Mouse (Mus musculus) CH12.LX (cell line): ENCODE measurements around the gene Mrrf. TPM values are rescaled to one million over a fixed set of nuclear protein-coding genes. Genes with fewer than 3 reads are reported as not detected.

Source experiments
- DNase-seq: peaks from one replicate; pipeline ENCODE4 v3.0.0-alpha.2; 2013; ENCODE audit errors: extremely low read depth
- H3K27ac ChIP-seq: 2 replicates; pipeline ENCODE4 v1.5.1; 2012; ENCODE audit warnings: low read depth, mild to moderate bottlenecking, control low read depth, moderate library complexity; ENCODE audit not compliant: insufficient read depth
- H3K27me3 ChIP-seq: replicated peaks from 2 replicates; pipeline ENCODE3; 2012; ENCODE audit warnings: inconsistent platforms
- H3K36me3 ChIP-seq, 2 experiments: replicated peaks in 1 of 2; 2 replicates each; pipeline versions ENCODE3 to v1.6.1; 2012; ENCODE audit warnings: inconsistent platforms in 1 of 2, low read length in 1 of 2, mild to moderate bottlenecking in 1 of 2, mixed read lengths in 1 of 2, moderate library complexity in 1 of 2; ENCODE audit not compliant: control insufficient read depth in 1 of 2, insufficient read depth in 1 of 2
- H3K4me1 ChIP-seq, 2 experiments: 2 replicates each; pipeline ENCODE4 v1.6.1; 2012; ENCODE audit warnings: inconsistent platforms in 1 of 2, moderate library complexity in 1 of 2; ENCODE audit not compliant: insufficient read depth in 2 of 2, control insufficient read depth in 1 of 2
- H3K4me2 ChIP-seq: 2 replicates; pipeline ENCODE4 v1.6.1; 2012; ENCODE audit warnings: low read depth, mild to moderate bottlenecking, control low read depth; ENCODE audit not compliant: poor library complexity, insufficient read depth, severe bottlenecking
- H3K4me3 ChIP-seq, 3 experiments: fragments of 150-350 bp in 1 of 3; sonication (generic) in 1 of 3; replicated peaks in 1 of 3; 2 replicates each; pipeline versions ENCODE3 to v1.5.1; 2011 to 2012; ENCODE audit warnings: low read depth in 2 of 3, low read length in 2 of 3, mild to moderate bottlenecking in 2 of 3, moderate library complexity in 2 of 3, control low read depth in 1 of 3, improper control_type of control experiment in 1 of 3, inconsistent platforms in 1 of 3, mixed read lengths in 1 of 3; ENCODE audit not compliant: poor library complexity in 1 of 3
- H3K79me2 ChIP-seq: replicated peaks from 2 replicates; pipeline ENCODE4 v1.6.1; 2012; ENCODE audit warnings: mild to moderate bottlenecking, moderate library complexity; ENCODE audit not compliant: control insufficient read depth, poor library complexity, insufficient read depth, severe bottlenecking; ENCODE audit errors: extremely low read depth
- H3K9ac ChIP-seq: 2 replicates; pipeline ENCODE4 v1.6.1; 2012; ENCODE audit warnings: low read depth, mild to moderate bottlenecking, control low read depth, moderate library complexity; ENCODE audit not compliant: insufficient read depth
- H3K9me3 ChIP-seq: replicated peaks from 2 replicates; pipeline ENCODE3; 2012; ENCODE audit warnings: low read length, inconsistent platforms, mixed read lengths
- BHLHE40 ChIP-seq: IDR thresholded peaks from 2 replicates; pipeline ENCODE4 v1.6.1; 2011; ENCODE audit warnings: mild to moderate bottlenecking, low read depth, low read length, improper control_type of control experiment
- CHD1 ChIP-seq: IDR thresholded peaks from 2 replicates; pipeline ENCODE4 v1.6.1; 2012; ENCODE audit warnings: low read depth, low read length, improper control_type of control experiment, inconsistent platforms
- CHD2 ChIP-seq: IDR thresholded peaks from 2 replicates; pipeline ENCODE4 v1.6.1; 2011; ENCODE audit warnings: low read length, improper control_type of control experiment
- CTCF ChIP-seq, 2 experiments: IDR thresholded peaks in 1 of 2; conservative IDR thresholded peaks in 1 of 2; 2 replicates each; pipeline ENCODE4 v1.5.1; 2011 to 2012; ENCODE audit warnings: low read depth in 2 of 2, low read length in 2 of 2, improper control_type of control experiment in 1 of 2, inconsistent platforms in 1 of 2, mild to moderate bottlenecking in 1 of 2, moderate library complexity in 1 of 2
- E2F4 ChIP-seq: IDR thresholded peaks from 2 replicates; pipeline ENCODE4 v1.6.1; 2011; ENCODE audit warnings: low read depth, low read length, improper control_type of control experiment; ENCODE audit not compliant: insufficient replicate concordance
- ELF1 ChIP-seq: IDR thresholded peaks from 2 replicates; pipeline ENCODE4 v1.6.1; 2014; ENCODE audit warnings: low read depth, mild to moderate bottlenecking, inconsistent platforms, low read length, improper control_type of control experiment
- EP300 ChIP-seq: IDR thresholded peaks from 2 replicates; pipeline ENCODE4 v1.6.1; 2011; ENCODE audit warnings: low read length, improper control_type of control experiment
- ETS1 ChIP-seq: conservative IDR thresholded peaks from 2 replicates; pipeline ENCODE4 v1.6.1; 2012; ENCODE audit warnings: low read depth, mild to moderate bottlenecking, inconsistent platforms, low read length, improper control_type of control experiment, moderate library complexity
- HCFC1 ChIP-seq: IDR thresholded peaks from 2 replicates; pipeline ENCODE4 v1.6.1; 2012; ENCODE audit warnings: low read depth, mild to moderate bottlenecking, inconsistent platforms, low read length, improper control_type of control experiment
- IRF4 ChIP-seq: IDR thresholded peaks from 2 replicates; pipeline ENCODE4 v1.6.1; 2014; ENCODE audit warnings: low read depth, mild to moderate bottlenecking, inconsistent platforms, low read length, improper control_type of control experiment
- JUN ChIP-seq: IDR thresholded peaks from 2 replicates; pipeline ENCODE4 v1.6.1; 2011; ENCODE audit warnings: low read depth, mild to moderate bottlenecking, low read length, improper control_type of control experiment, moderate library complexity; ENCODE audit not compliant: insufficient read depth
- JUND ChIP-seq: conservative IDR thresholded peaks from 2 replicates; pipeline ENCODE4 v1.6.1; 2011; ENCODE audit warnings: low read depth, low read length, improper control_type of control experiment
- MAFK ChIP-seq: IDR thresholded peaks from 2 replicates; pipeline ENCODE4 v1.6.1; 2011; ENCODE audit warnings: low read length, improper control_type of control experiment; ENCODE audit not compliant: insufficient replicate concordance
- MAX ChIP-seq: IDR thresholded peaks from 2 replicates; pipeline ENCODE4 v1.6.1; 2011; ENCODE audit warnings: low read length, improper control_type of control experiment
- MAZ ChIP-seq: IDR thresholded peaks from 2 replicates; pipeline ENCODE4 v1.6.1; 2012; ENCODE audit warnings: low read depth, mild to moderate bottlenecking, inconsistent platforms, low read length, improper control_type of control experiment, moderate library complexity
- MEF2A ChIP-seq: IDR thresholded peaks from 2 replicates; pipeline ENCODE4 v1.6.1; 2014; ENCODE audit warnings: low read depth, mild to moderate bottlenecking, inconsistent platforms, low read length, improper control_type of control experiment, borderline replicate concordance
- MXI1 ChIP-seq: IDR thresholded peaks from 2 replicates; pipeline ENCODE4 v1.6.1; 2011; ENCODE audit warnings: mild to moderate bottlenecking, low read depth, low read length, improper control_type of control experiment
- MYC ChIP-seq: IDR thresholded peaks from 2 replicates; pipeline ENCODE4 v1.6.1; 2011; ENCODE audit warnings: low read depth, mild to moderate bottlenecking, improper control_type of control experiment, low read length
- NELFE ChIP-seq: IDR thresholded peaks from 2 replicates; pipeline ENCODE4 v1.6.1; 2011; ENCODE audit warnings: low read depth, low read length, improper control_type of control experiment
- PAX5 ChIP-seq: IDR thresholded peaks from 2 replicates; pipeline ENCODE4 v1.6.1; 2012; ENCODE audit warnings: low read length, inconsistent platforms, mixed read lengths
- POLR2A ChIP-seq: IDR thresholded peaks from 2 replicates; pipeline ENCODE4 v1.6.1; 2011; ENCODE audit warnings: low read depth, mild to moderate bottlenecking, improper control_type of control experiment, low read length
- POLR2AphosphoS2 ChIP-seq: IDR thresholded peaks from 2 replicates; pipeline ENCODE4 v1.6.1; 2011; ENCODE audit warnings: low read depth, low read length, improper control_type of control experiment
- RAD21 ChIP-seq: IDR thresholded peaks from 2 replicates; pipeline ENCODE4 v1.6.1; 2011; ENCODE audit warnings: low read depth, mild to moderate bottlenecking, low read length, improper control_type of control experiment, moderate library complexity
- SIN3A ChIP-seq: IDR thresholded peaks from 2 replicates; pipeline ENCODE4 v1.6.1; 2012; ENCODE audit warnings: low read length, improper control_type of control experiment, inconsistent platforms
- SMC3 ChIP-seq: IDR thresholded peaks from 2 replicates; pipeline ENCODE4 v1.6.1; 2011; ENCODE audit warnings: low read depth, low read length, improper control_type of control experiment
- TCF12 ChIP-seq: IDR thresholded peaks from 2 replicates; pipeline ENCODE4 v1.6.1; 2014; ENCODE audit warnings: low read depth, mild to moderate bottlenecking, inconsistent platforms, low read length, improper control_type of control experiment
- UBTF ChIP-seq: IDR thresholded peaks from 2 replicates; pipeline ENCODE4 v1.6.1; 2012; ENCODE audit warnings: low read depth, mild to moderate bottlenecking, inconsistent platforms, low read length, improper control_type of control experiment, moderate library complexity
- USF1 ChIP-seq: IDR thresholded peaks from 2 replicates; pipeline ENCODE4 v1.6.1; 2014; ENCODE audit warnings: low read depth, mild to moderate bottlenecking, inconsistent platforms, low read length, improper control_type of control experiment
- ZC3H11A ChIP-seq: IDR thresholded peaks from 2 replicates; pipeline ENCODE4 v1.6.1; 2012; ENCODE audit warnings: low read depth, mild to moderate bottlenecking, inconsistent platforms, low read length, improper control_type of control experiment
- ZMIZ1 ChIP-seq: IDR thresholded peaks from 2 replicates; pipeline ENCODE4 v1.6.1; 2012; ENCODE audit warnings: low read depth, mild to moderate bottlenecking, inconsistent platforms, low read length, improper control_type of control experiment
- dilution Hi-C: fragments of 300-500 bp; cut with MboI; formaldehyde crosslinking; loops from 2 replicates; pipeline ENCODE4 v1.14.3; 2020; ENCODE audit warnings: low sequenced_read_pairs; ENCODE audit not compliant: extremely low pct_unique_long_range_greater_than_20kb, extremely low pct_ligation_motif_present
- in situ Hi-C: fragments of 300-500 bp; cut with MboI; formaldehyde crosslinking; loops from 3 replicates; pipeline ENCODE4 v1.14.3; 2019; ENCODE audit warnings: low sequenced_read_pairs, low pct_ligation_motif_present, low pct_unique_long_range_greater_than_20kb, mixed read lengths
- polyA plus RNA-seq: library from polyadenylated mRNA; unstranded; fragments of >175 nt; gene quantifications from 2 replicates; pipeline ENCODE4 v1.2.1, GENCODE M21; 2012; ENCODE audit warnings: low read depth; ENCODE audit not compliant: insufficient read length
- total RNA-seq, 2 experiments: library from RNA; depleted of rRNA; stranded (reverse); fragments of 300-350 nt in 1 of 2; fragments of >200 nt in 1 of 2; gene quantifications; 2 replicates each; pipeline ENCODE4 v1.2.3; 2012 to 2014

The Mrrf gene
- total and polyA plus RNA-seq, 3 experiments = 17.2 to 22.2 (median 20.9) TPM

- H3K36me3 ChIP-seq = no peaks in the 10 kb centered on the region
- no peak overlapping the region for H3K4me3 ChIP-seq
- TF ChIP-seq ETS1 (no peak), SIN3A (no peak), MEF2A (no peak), MYC (no peak), ELF1 (no peak), JUN (no peak), NELFE (no peak), IRF4 (no peak), CHD1 (no peak), MAFK (no peak), RAD21 (no peak), ZC3H11A (no peak), PAX5 (no peak), HCFC1 (no peak), POLR2A (no peak), CHD2 (no peak), TCF12 (no peak), E2F4 (no peak), CTCF (conservative IDR thresholded peaks at IDR 0.05 in 1 of 2, IDR thresholded peaks at IDR 0.05 in 1 of 2; ENCODE audit: low read depth in 2 of 2, low read length in 2 of 2) (no peak)
- H3K79me2 ChIP-seq = no peaks in the 10 kb centered on the region
- no peak overlapping the region for H3K27ac ChIP-seq
- in situ Hi-C loops = loop anchor here (25.0 kb wide), 1 partner anchor 639 kb away; the partner anchor contains the start of gene Dab2ip
- H3K4me2 ChIP-seq = no peak overlapping the region
- no peak overlapping the region for H3K9ac ChIP-seq
- DNase-seq = no peak
- H3K9me3 ChIP-seq = no peaks in the 10 kb centered on the region
- dilution Hi-C loops = no loop called here
- peaks cover 11 to 35% of the 10 kb centered on the region in 2 experiments for H3K4me1 ChIP-seq
- peaks cover 16% of the 10 kb centered on the region for H3K27me3 ChIP-seq
Observed at GRCm38 (mm10) chr2:36200813-36201212, 64.6 kb downstream of the Mrrf start.

- Histone ChIP-seq H3K9ac (no peak overlapping the region), H3K36me3 (no peaks in the 10 kb centered on the region), H3K27ac (no peak overlapping the region), H3K4me3 (no peak overlapping the region), H3K79me2 (no peaks in the 10 kb centered on the region), H3K4me1 (peaks cover 15 to 47% of the 10 kb centered on the region in 2 experiments), H3K27me3 (peaks cover 16% of the 10 kb centered on the region), H3K9me3 (no peaks in the 10 kb centered on the region), H3K4me2 (peak overlapping the region; percentile 100)
- in situ Hi-C loops = loop anchor here (25.0 kb wide), 1 partner anchor 640 kb away; the partner anchor contains the start of gene Dab2ip
- peak; percentile 62 for DNase-seq
- dilution Hi-C loops = no loop called here
- TF ChIP-seq USF1 (no peak), MXI1 (0 out of 2 replicates have a peak, but pooled peaks have one; percentile 16), MAZ (no peak), BHLHE40 (no peak), MYC (no peak), UBTF (no peak), RAD21 (no peak), JUND (peak; percentile 61), POLR2AphosphoS2 (no peak), EP300 (peak; percentile 27), MAX (no peak), ZMIZ1 (no peak), ZC3H11A (no peak), SMC3 (no peak), POLR2A (no peak), ETS1 (no peak), JUN (peak; percentile 38; the same call in 1 of the 2 replicates), HCFC1 (no peak), E2F4 (no peak), IRF4 (peak; percentile 87), PAX5 (no peak)
Observed at GRCm38 (mm10) chr2:36201756-36202610, 65.8 kb downstream of the Mrrf start.
